Mouse (Mus musculus) midbrain, embryonic 11.5 days (tissue): Measurements from ENCODE around the gene Dynlt1c. TPM values are rescaled to one million over a fixed set of nuclear protein-coding genes. Genes with fewer than 3 reads are reported as not detected.
"Not testable (repeated sequence)": the region's sequence is repeated elsewhere in the genome, so short reads cannot be mapped to it uniquely, and the experiment has no call there.

Experiments
- ATAC-seq: fragments of 200-750 bp; cut with Nextera tagmentation; 2 replicates; pipeline ENCODE4 v1.8.0; 2017; ENCODE audit warnings: moderate TSS enrichment, moderate library complexity; ENCODE audit not compliant: low FRiP score
- DNase-seq: peaks from one replicate; pipeline ENCODE4 v3.0.0; 2015; ENCODE audit warnings: low spot score; ENCODE audit errors: missing footprints
- H3K27ac ChIP-seq: fragments of 300-500 bp; sonication (generic); 2 replicates; pipeline ENCODE4 v1.5.1; 2014; ENCODE audit warnings: low read depth, low read length
- H3K27me3 ChIP-seq: fragments of 300-500 bp; sonication (generic); 2 replicates; pipeline ENCODE4 v1.6.1; 2014; ENCODE audit warnings: mild to moderate bottlenecking, low read length, moderate library complexity, mixed read lengths; ENCODE audit not compliant: control insufficient read depth, insufficient read depth
- H3K36me3 ChIP-seq: fragments of 300-500 bp; sonication (generic); 2 replicates; pipeline ENCODE4 v1.6.1; 2014; ENCODE audit warnings: mild to moderate bottlenecking, low read length, moderate library complexity, mixed read lengths; ENCODE audit not compliant: control insufficient read depth, insufficient read depth
- H3K4me1 ChIP-seq: fragments of 300-500 bp; sonication (generic); 2 replicates; pipeline ENCODE4 v1.6.1; 2014; ENCODE audit warnings: low read length; ENCODE audit not compliant: control insufficient read depth, insufficient read depth
- H3K4me2 ChIP-seq: fragments of 300-500 bp; sonication (generic); 2 replicates; pipeline ENCODE4 v1.6.1; 2014; ENCODE audit warnings: mild to moderate bottlenecking, moderate library complexity
- H3K4me3 ChIP-seq: fragments of 300-500 bp; sonication (generic); 2 replicates; pipeline ENCODE4 v1.5.1; 2014; ENCODE audit warnings: low read depth, low read length
- H3K9ac ChIP-seq: fragments of 300-500 bp; sonication (generic); 2 replicates; pipeline ENCODE4 v1.6.1; 2014; ENCODE audit warnings: low read length
- H3K9me3 ChIP-seq: fragments of 300-500 bp; sonication (generic); 2 replicates; pipeline ENCODE4 v1.6.1; 2016; ENCODE audit warnings: low read length; ENCODE audit not compliant: control insufficient read depth
- WGBS: fragments of 180-500 bp; shearing (Covaris S2); extraction: QIAGEN DNeasy Blood & Tissue Kit; methylation state at CpG from one replicate; pipeline ENCODE4 v1.1.7; 2014; 5-methylcytosine and 5-hydroxymethylcytosine counted together
- polyA plus RNA-seq: library from polyadenylated mRNA; unstranded; fragments of >200 nt; fragmentation: Nextera tagmentation; extraction: Ambion mirVana; gene quantifications from 2 replicates; pipeline ENCODE4 v1.2.1, GENCODE M21; 2014

The Dynlt1c gene
- polyA plus RNA-seq, 1 experiment from 2014 or later = 33.3 TPM

DNA sequence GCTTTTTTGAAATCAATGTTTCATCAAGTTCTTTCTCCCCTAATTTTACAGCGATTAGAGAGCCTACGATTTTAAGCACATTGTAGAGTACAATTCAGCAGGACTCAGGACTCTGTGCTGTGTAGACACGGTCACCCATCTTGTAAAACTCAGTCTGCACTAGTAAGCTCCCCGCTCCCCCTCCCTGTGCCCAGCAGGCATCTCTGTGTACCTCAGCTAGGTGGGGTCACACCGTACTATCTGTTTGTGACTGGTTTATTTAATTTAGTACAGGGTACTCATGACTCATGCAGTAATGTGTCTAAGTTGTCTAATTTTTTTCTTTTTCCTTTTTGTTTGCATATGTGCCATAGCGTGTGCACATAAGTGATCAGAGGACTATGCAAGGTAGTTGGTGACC lies 31.4 kb downstream of the Dynlt1c start:
- H3K4me2 ChIP-seq, H3K9me3 ChIP-seq, H3K4me3 ChIP-seq, H3K27ac ChIP-seq, H3K27me3 ChIP-seq, H3K4me1 ChIP-seq, DNase-seq, ATAC-seq, H3K36me3 ChIP-seq, H3K9ac ChIP-seq: not testable (repeated sequence)
- WGBS = 95% methylated on average over 6 of the region's 6 CpGs

DNA sequence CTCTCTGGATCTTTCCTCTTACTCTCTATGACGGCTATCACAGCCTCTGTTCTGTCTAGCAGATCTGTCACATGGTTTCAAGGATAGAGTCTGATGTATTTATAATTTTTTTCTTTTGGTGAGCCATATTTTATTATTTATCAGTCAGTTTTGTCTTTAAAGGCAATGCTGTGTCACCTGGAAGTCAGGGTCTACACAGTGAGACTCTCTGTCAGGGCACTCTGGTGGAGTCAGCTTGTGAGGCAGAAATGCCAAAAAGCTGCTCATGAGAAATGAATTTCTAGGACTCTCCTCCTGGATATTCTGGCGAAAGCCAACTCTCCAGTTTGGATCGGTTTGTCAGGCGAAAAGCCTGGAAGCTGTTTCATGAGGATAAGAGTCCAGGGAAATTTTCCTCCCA lies 34.3 kb downstream of the Dynlt1c start:
- H3K4me1 ChIP-seq, H3K27ac ChIP-seq, DNase-seq, H3K4me2 ChIP-seq, H3K9ac ChIP-seq, H3K27me3 ChIP-seq, H3K36me3 ChIP-seq, H3K4me3 ChIP-seq, ATAC-seq, H3K9me3 ChIP-seq: not testable (repeated sequence)
- 91% methylated on average over 1 of the region's 4 CpGs for WGBS

DNA sequence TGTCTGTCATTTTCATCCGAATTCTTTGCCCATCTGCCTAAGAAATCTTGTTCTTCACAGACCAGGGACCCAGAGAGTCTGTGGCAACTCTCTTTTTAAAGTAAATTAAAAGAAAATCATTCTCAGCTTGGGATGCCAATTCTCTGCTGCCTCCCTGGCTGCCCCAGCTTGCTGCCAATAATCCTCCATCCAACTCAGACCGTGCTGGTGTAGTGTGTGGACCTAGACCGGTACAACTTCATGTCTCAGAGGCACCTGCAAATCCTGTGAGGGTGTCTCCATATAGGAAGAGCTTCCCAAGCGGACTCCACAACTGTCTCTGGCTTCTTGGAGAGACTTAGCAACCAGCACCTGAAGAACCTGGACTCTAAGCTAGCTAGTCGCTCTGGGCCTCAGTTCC lies 35.4 kb downstream of the Dynlt1c start:
- WGBS = 84% methylated on average over 5 of the region's 5 CpGs
- H3K4me3 ChIP-seq = no peak overlapping the region
- ATAC-seq = no peak
- no peak for DNase-seq
- H3K36me3 ChIP-seq = no peaks in the 10 kb centered on the region
- H3K27me3 ChIP-seq = no peaks in the 10 kb centered on the region
- H3K27ac ChIP-seq = no peak overlapping the region
- H3K4me2 ChIP-seq = no peak overlapping the region
- no peak overlapping the region for H3K9ac ChIP-seq
- no peaks in the 10 kb centered on the region for H3K4me1 ChIP-seq
- H3K9me3 ChIP-seq = no peaks in the 10 kb centered on the region

DNA sequence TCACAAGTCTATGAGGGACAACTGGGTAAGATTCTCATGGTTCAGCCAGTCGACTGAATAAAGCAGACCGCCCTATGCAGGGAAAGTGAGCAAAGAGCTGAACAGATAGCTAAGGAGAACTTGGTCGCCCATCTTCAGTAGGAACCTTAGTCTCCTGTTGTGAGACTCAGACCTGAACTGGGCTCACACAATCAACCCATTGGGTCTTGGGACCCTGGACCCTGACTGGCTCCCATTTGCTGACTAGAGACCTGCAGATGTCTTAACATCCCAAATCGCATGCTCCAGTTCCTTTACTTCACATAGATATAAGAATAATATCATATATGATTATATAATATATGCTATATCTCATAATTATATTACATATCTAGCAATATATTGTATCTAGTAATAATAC lies 36.0 kb downstream of the Dynlt1c start:
- not testable (repeated sequence) for H3K27ac ChIP-seq, H3K36me3 ChIP-seq, H3K9ac ChIP-seq, H3K4me3 ChIP-seq, H3K9me3 ChIP-seq, DNase-seq, H3K27me3 ChIP-seq, H3K4me2 ChIP-seq, H3K4me1 ChIP-seq, ATAC-seq
- 88% methylated on average over 3 of the region's 4 CpGs for WGBS

DNA sequence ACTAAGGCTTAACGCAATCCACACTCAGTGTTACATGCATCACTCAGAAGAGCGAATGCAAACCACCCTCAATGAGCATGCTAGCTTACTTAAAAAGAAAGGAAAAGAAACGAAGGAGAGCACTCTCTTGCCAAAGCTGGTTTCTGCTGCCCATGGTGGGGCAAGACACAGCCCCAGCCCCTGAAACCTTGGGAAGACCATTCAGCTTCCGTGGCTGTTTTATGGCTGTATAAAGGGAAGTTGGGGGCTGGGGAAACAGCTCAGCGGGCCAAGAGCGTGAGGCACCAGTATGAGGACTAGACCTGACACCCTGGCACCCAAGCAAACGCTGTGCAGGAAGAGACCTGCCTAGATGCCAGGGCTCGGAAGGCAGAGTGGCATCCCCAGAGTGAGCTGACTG lies 37.0 kb downstream of the Dynlt1c start:
- H3K9ac ChIP-seq, H3K9me3 ChIP-seq: not testable (repeated sequence)

DNA sequence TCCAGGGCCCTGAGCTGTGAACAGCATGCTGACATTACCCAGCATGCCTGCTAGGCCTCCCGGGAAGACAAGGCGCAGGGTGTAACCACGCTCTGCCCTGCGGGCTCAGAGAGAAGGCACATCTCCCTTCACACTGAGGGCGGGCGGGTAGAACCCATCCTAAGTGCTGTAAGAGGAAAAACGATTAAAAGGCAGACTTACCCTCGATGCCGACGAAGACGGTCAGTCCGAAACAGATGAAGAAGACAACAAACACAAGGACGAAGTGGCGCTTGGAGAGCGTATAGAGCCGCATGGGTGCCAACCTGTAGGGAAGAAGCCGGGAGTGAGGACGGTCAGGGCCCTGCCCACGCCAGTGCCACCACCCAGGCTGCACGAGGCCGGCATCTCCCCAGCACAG lies 38.0 kb downstream of the Dynlt1c start:
- ATAC-seq, H3K4me2 ChIP-seq, H3K9ac ChIP-seq, H3K27me3 ChIP-seq, H3K4me3 ChIP-seq, H3K9me3 ChIP-seq, H3K4me1 ChIP-seq, H3K36me3 ChIP-seq, H3K27ac ChIP-seq, DNase-seq: not testable (repeated sequence)
- 94% methylated on average over 15 of the region's 21 CpGs for WGBS

More for the DNA sequence above, 37.0 kb downstream of the Dynlt1c start:
- DNase-seq = peak; percentile 73
- H3K4me2 ChIP-seq, H3K4me3 ChIP-seq, H3K27ac ChIP-seq, H3K36me3 ChIP-seq, ATAC-seq, H3K27me3 ChIP-seq, H3K4me1 ChIP-seq: not testable (repeated sequence)
- 82% methylated on average over 8 of the region's 8 CpGs for WGBS

DNA sequence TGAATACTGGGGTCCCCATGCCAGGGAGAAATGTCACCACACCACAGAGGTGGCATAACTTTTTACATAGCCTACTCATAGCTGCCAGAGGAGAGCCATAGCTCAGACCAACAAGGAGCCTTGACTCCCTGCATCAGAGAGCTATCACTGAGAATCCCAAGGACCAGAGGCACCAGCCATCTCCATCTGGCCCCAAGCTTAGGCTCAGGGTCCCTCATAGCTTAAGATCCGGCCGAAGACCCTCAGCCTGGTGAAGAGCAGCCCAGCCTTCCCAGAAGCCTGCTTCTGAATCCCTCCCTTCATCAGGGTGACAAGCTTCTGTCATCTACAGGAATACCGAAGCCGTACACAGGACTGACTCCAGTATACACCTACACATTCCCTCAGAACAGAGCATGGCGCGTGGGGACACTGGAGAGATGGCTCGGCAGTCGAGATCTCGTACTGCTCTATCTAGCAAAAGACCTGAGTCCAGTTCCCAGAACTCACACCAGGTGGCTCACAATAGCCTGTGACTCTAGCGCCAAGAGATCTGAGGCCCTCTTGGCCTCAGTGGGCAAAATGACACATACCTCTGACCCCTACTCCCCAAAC lies 38.7 kb downstream of the Dynlt1c start:
- not testable (repeated sequence) for H3K27me3 ChIP-seq, H3K9me3 ChIP-seq, DNase-seq, H3K4me1 ChIP-seq, H3K36me3 ChIP-seq, H3K4me3 ChIP-seq, H3K4me2 ChIP-seq, H3K27ac ChIP-seq, H3K9ac ChIP-seq, ATAC-seq
- WGBS = 89% methylated on average over 9 of the region's 10 CpGs

DNA sequence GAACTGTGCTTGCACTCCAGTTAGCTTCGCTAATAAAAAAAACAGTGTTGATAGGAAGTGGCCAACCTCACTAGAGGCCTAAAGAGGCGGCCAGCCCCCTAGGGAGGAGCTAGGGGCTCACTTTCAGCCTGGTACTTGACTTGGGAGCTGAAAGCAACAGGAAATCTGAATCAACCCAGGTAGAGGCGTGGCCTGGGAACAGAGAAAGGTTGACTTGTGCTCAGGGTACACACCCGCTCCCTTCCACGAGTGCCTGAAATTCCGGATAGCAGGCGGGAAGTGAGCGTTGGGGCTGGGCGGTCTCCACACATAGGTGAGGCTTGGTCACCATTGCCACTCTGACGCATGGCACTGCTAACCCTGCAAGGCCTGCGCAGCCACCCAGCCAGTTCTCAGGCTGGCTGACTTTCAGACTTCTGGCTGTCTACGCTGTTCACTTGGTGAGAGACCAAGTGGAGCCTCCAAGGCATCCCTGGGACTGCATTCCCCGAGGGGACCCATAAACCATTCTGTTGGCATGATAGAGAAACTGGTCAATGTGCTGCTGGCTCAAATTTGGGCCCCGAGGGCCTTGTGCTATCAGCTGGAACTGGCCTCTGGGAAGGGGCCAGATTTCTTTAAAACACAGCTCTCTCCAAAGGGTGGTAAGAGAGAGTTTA lies 39.4 kb downstream of the Dynlt1c start:
- H3K27ac ChIP-seq, ATAC-seq, H3K9me3 ChIP-seq, H3K4me1 ChIP-seq, H3K36me3 ChIP-seq, H3K9ac ChIP-seq, H3K4me2 ChIP-seq, DNase-seq, H3K4me3 ChIP-seq, H3K27me3 ChIP-seq: not testable (repeated sequence)
- 90% methylated on average over 14 of the region's 14 CpGs for WGBS

DNA sequence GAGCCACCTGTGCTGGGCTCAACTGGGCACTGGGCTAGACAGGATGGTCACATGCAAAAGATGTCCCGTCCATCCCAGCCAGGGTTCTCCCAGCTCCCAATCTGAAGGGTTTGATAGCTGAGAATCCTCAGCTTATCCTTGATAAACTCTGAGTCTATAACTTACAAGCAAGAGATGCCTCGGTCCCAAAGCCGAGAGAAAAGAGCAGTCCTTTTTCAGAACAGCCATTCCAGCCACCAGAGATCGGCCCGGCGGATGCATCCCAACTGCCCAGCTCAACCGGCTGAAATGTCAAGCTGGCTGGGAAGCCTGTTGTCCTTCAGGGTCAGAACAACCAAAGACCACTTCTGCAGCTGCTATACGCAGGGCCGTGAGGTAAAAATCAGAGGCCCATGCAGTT lies 42.7 kb downstream of the Dynlt1c start:
- WGBS = 97% methylated on average over 7 of the region's 9 CpGs
- H3K9me3 ChIP-seq, H3K4me1 ChIP-seq, H3K4me3 ChIP-seq, DNase-seq, H3K36me3 ChIP-seq, H3K4me2 ChIP-seq, H3K27me3 ChIP-seq, ATAC-seq, H3K9ac ChIP-seq, H3K27ac ChIP-seq: not testable (repeated sequence)
